Mouse (Mus musculus) thymus, adult 2 months (tissue): Measurements from ENCODE around the gene Akp3.

Experiments used
- CTCF ChIP-seq: fragments of 200-500 bp; IDR thresholded peaks from 2 replicates; pipeline ENCODE4 v1.5.1; 2012; ENCODE audit warnings: mild to moderate bottlenecking, control low read depth, low read length, moderate library complexity, borderline replicate concordance; ENCODE audit not compliant: control insufficient read depth, poor library complexity, insufficient read depth; ENCODE audit errors: extremely low read depth
- POLR2A ChIP-seq: fragments of 200-500 bp; IDR thresholded peaks from 2 replicates; pipeline ENCODE4 v1.6.1; 2012; ENCODE audit warnings: mild to moderate bottlenecking, low read length, control low read depth, moderate library complexity; ENCODE audit not compliant: control insufficient read depth, poor library complexity, insufficient read depth; ENCODE audit errors: extremely low read depth

DNA sequence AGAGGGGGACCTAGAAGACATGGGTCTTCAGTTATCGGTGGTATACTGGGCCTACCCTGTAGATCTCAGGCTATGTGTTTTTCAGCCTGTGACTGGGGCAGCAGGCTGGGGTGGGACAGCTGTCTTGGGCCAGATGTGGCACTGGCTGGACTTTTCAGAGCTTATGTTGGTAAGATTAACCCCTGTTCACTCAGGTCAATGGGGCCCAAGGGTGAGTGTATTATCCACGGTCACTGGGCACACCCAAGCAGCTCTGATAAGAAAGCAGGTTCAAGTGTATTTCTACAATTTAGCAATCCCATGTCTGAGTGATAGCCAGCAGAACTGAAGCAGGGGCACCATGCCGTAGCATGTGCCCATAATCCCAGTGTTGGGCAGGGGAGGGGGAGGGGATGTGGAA is 22.7 kb upstream of the Akp3 start:
- TF ChIP-seq CTCF (no peak), POLR2A (no peak)
